Mouse (Mus musculus) heart, postnatal 0 days (tissue): ENCODE measurements around the gene Ly6g6d. TPM values are rescaled to one million over a fixed set of nuclear protein-coding genes. Genes with fewer than 3 reads are reported as not detected.
A peak's percentile ranks its signal among the peaks of the same experiment; 100 is the strongest.

Source experiments
- ATAC-seq: fragments of 200-750 bp; cut with Nextera tagmentation; 2 replicates; pipeline ENCODE4 v1.8.0; 2017; ENCODE audit warnings: low read depth, moderate number of reproducible peaks, moderate library complexity; ENCODE audit not compliant: insufficient read depth
- DNase-seq: peaks from one replicate; pipeline ENCODE4 v3.0.0-alpha.2; 2016; ENCODE audit warnings: low spot score
- H3K27ac ChIP-seq: fragments of 300-500 bp; sonication (generic); 2 replicates; pipeline ENCODE4 v1.5.1; 2014; ENCODE audit warnings: low read depth, mild to moderate bottlenecking
- H3K27me3 ChIP-seq: fragments of 300-500 bp; sonication (generic); 2 replicates; pipeline ENCODE4 v1.6.1; 2014; ENCODE audit warnings: low read length, mixed read lengths; ENCODE audit not compliant: control insufficient read depth, insufficient read depth
- H3K36me3 ChIP-seq: fragments of 300-500 bp; sonication (generic); replicated peaks from 2 replicates; pipeline ENCODE4 v1.6.1; 2014; ENCODE audit warnings: low read length, mixed read lengths; ENCODE audit not compliant: control insufficient read depth, insufficient read depth
- H3K4me1 ChIP-seq: fragments of 300-500 bp; sonication (generic); 2 replicates; pipeline ENCODE4 v1.6.1; 2014; ENCODE audit warnings: antibody characterized with exemption; ENCODE audit not compliant: control insufficient read depth, insufficient read depth
- H3K4me2 ChIP-seq: fragments of 300-500 bp; sonication (generic); 2 replicates; pipeline ENCODE4 v1.6.1; 2014; ENCODE audit warnings: low read depth, mild to moderate bottlenecking, low read length, moderate library complexity
- H3K4me3 ChIP-seq: fragments of 300-500 bp; sonication (generic); 2 replicates; pipeline ENCODE4 v1.5.1; 2014; ENCODE audit warnings: low read depth, low read length
- H3K9ac ChIP-seq: fragments of 300-500 bp; sonication (generic); replicated peaks from 2 replicates; pipeline ENCODE4 v1.6.1; 2014; ENCODE audit warnings: low read depth, low read length, mixed read lengths
- H3K9me3 ChIP-seq: fragments of 300-500 bp; sonication (generic); replicated peaks from 2 replicates; pipeline ENCODE4 v1.6.1; 2016; ENCODE audit warnings: low read length; ENCODE audit not compliant: control insufficient read depth
- CTCF ChIP-seq: IDR thresholded peaks from 2 replicates; pipeline ENCODE4 v1.5.1; 2016; ENCODE audit warnings: antibody characterized with exemption, control low read depth, low read depth
- EP300 ChIP-seq: IDR thresholded peaks from 2 replicates; pipeline ENCODE4 v1.6.1; 2016; ENCODE audit warnings: antibody characterized with exemption, low read depth
- WGBS: fragments of 180-500 bp; shearing (Covaris S2); extraction: QIAGEN DNeasy Blood & Tissue Kit; methylation state at CpG from one replicate; pipeline ENCODE4 v1.1.7; 2014; 5-methylcytosine and 5-hydroxymethylcytosine counted together
- polyA plus RNA-seq: library from polyadenylated mRNA; unstranded; fragments of >200 nt; fragmentation: Nextera tagmentation; extraction: Ambion mirVana; gene quantifications from 2 replicates; pipeline ENCODE4 v1.2.1, GENCODE M21; 2015
- total RNA-seq: library from RNA; depleted of rRNA; stranded (reverse); fragments of >200 nt; gene quantifications from 2 replicates; pipeline ENCODE4 v1.2.3, GENCODE M21; 2014; ENCODE audit warnings: low replicate concordance

Ly6g6d gene
- total and polyA plus RNA-seq, 2 experiments from 2014 or later, result 3.3 to 3.8 TPM

GRCm38 (mm10) chr17:35071454-35071853, 6.4 kb downstream of the Ly6g6d start:
- no peaks in the 10 kb centered on the region for H3K9me3 ChIP-seq
- no peak overlapping the region for H3K4me3 ChIP-seq
- 79% methylated on average over 9 of the region's 9 CpGs for WGBS
- H3K9ac ChIP-seq, result no peak overlapping the region
- no peaks in the 10 kb centered on the region for H3K4me1 ChIP-seq
- no peaks in the 10 kb centered on the region for H3K36me3 ChIP-seq
- TF ChIP-seq CTCF (no peak), EP300 (no peak)
- H3K4me2 ChIP-seq, result no peak overlapping the region
- H3K27me3 ChIP-seq, result peaks cover 17% of the 10 kb centered on the region
- ATAC-seq (no peak), DNase-seq (no peak)
- no peak overlapping the region for H3K27ac ChIP-seq

- 33% methylated on average over 6 of the region's 6 CpGs for WGBS
- Histone ChIP-seq H3K27me3 (peaks cover 24% of the 10 kb centered on the region), H3K27ac (peak overlapping the region; percentile 2; the same call in 1 of the 2 replicates), H3K4me3 (no peak overlapping the region), H3K9ac (no peak overlapping the region), H3K36me3 (no peaks in the 10 kb centered on the region), H3K9me3 (no peaks in the 10 kb centered on the region), H3K4me2 (no peak overlapping the region), H3K4me1 (peaks cover under 1% of the 10 kb centered on the region; the same call in 1 of the 2 replicates)
- no peak for DNase-seq
- TF ChIP-seq CTCF (no peak), EP300 (no peak)
- no peak for ATAC-seq
Measured at GRCm38 (mm10) chr17:35070556-35071229, 7.2 kb downstream of the Ly6g6d start.

- Histone ChIP-seq H3K9ac (no peak overlapping the region), H3K27me3 (peaks cover 44% of the 10 kb centered on the region)
- no peak for ATAC-seq
Measured at GRCm38 (mm10) chr17:35068213-35068914, 9.5 kb downstream of the Ly6g6d start.

GRCm38 (mm10) chr17:35066084-35066483, 11.8 kb downstream of the Ly6g6d start, which contains the start of gene Mpig6b:
Mpig6b (minus strand) TSS chr17:35066184.
- DNase-seq, result no peak
- peaks cover 10% of the 10 kb centered on the region for H3K4me1 ChIP-seq
- WGBS, result 51% methylated on average over 10 of the region's 10 CpGs
- no peak for TF ChIP-seq CTCF
- no peak for TF ChIP-seq EP300
- peaks cover 16% of the 10 kb centered on the region for H3K36me3 ChIP-seq
- ATAC-seq, result no peak
- peak within 1 kb of the TSS; percentile 28 for H3K4me3 ChIP-seq
- no peak within 1 kb of the TSS for H3K27ac ChIP-seq
- no peaks in the 10 kb centered on the region for H3K9me3 ChIP-seq
- H3K9ac ChIP-seq, result no peak within 1 kb of the TSS
- peak within 1 kb of the TSS; percentile 53 for H3K4me2 ChIP-seq
- peaks cover 44% of the 10 kb centered on the region for H3K27me3 ChIP-seq

More at GRCm38 (mm10) chr17:35068213-35068914, 9.5 kb downstream of the Ly6g6d start:
- Histone ChIP-seq H3K27ac (no peak overlapping the region), H3K4me1 (peaks cover 10% of the 10 kb centered on the region), H3K9me3 (no peaks in the 10 kb centered on the region), H3K4me3 (no peak overlapping the region), H3K36me3 (no peaks in the 10 kb centered on the region), H3K4me2 (no peak overlapping the region)
- DNase-seq, result no peak
- TF ChIP-seq CTCF (no peak), EP300 (no peak)
- WGBS, result 69% methylated on average over 17 of the region's 17 CpGs

- Histone ChIP-seq H3K27ac (no peak within 1 kb of the TSS), H3K4me1 (peaks cover 11% of the 10 kb centered on the region), H3K36me3 (peaks cover 22% of the 10 kb centered on the region), H3K4me2 (peak within 1 kb of the TSS; percentile 53), H3K9me3 (no peaks in the 10 kb centered on the region), H3K4me3 (peak within 1 kb of the TSS; percentile 28), H3K9ac (no peak within 1 kb of the TSS), H3K27me3 (peaks cover 44% of the 10 kb centered on the region)
- WGBS, result 4% methylated on average over 48 of the region's 48 CpGs
- peak; percentile 35 for DNase-seq
- TF ChIP-seq EP300 (no peak), CTCF (no peak)
- no peak for ATAC-seq
Measured at GRCm38 (mm10) chr17:35064951-35065947, 12.6 kb downstream of the Ly6g6d start, which contains the start of gene Ly6g6c. Ly6g6c (plus strand) TSS chr17:35065388.
